Mouse (Mus musculus) intestine, embryonic 14.5 days (tissue): ENCODE data around the gene Pthlh. TPM values are rescaled to one million over a fixed set of nuclear protein-coding genes. Genes with fewer than 3 reads are reported as not detected.

ENCODE experiments used
- ATAC-seq: fragments of 200-750 bp; cut with Nextera tagmentation; replicated peaks from 2 replicates; pipeline ENCODE4 v1.8.0; 2017; ENCODE audit warnings: low read depth, moderate number of reproducible peaks, moderate TSS enrichment, moderate library complexity; ENCODE audit not compliant: low FRiP score, low TSS enrichment
- DNase-seq: peaks from one replicate; pipeline ENCODE4 v3.0.0-alpha.2; 2018; ENCODE audit warnings: low spot score
- H3K27ac ChIP-seq: fragments of 300-500 bp; sonication (generic); 2 replicates; pipeline ENCODE4 v1.5.1; 2014; ENCODE audit warnings: low read depth, mild to moderate bottlenecking, control low read depth
- H3K27me3 ChIP-seq: fragments of 300-500 bp; sonication (generic); replicated peaks from 2 replicates; pipeline ENCODE4 v1.6.1; 2014; ENCODE audit warnings: low read length, control low read depth; ENCODE audit not compliant: control insufficient read depth, insufficient read depth
- H3K36me3 ChIP-seq: fragments of 300-500 bp; sonication (generic); 2 replicates; pipeline ENCODE4 v1.6.1; 2014; ENCODE audit warnings: low read length, control low read depth; ENCODE audit not compliant: control insufficient read depth, insufficient read depth
- H3K4me1 ChIP-seq: fragments of 300-500 bp; sonication (generic); replicated peaks from 2 replicates; pipeline ENCODE4 v1.6.1; 2014; ENCODE audit warnings: low read length, control low read depth, mixed read lengths; ENCODE audit not compliant: control insufficient read depth, insufficient read depth
- H3K4me2 ChIP-seq: fragments of 300-500 bp; sonication (generic); 2 replicates; pipeline ENCODE4 v1.6.1; 2014; ENCODE audit warnings: low read length
- H3K4me3 ChIP-seq: fragments of 300-500 bp; sonication (generic); 2 replicates; pipeline ENCODE4 v1.5.1; 2014; ENCODE audit warnings: low read depth, low read length, control low read depth, mixed read lengths
- H3K9ac ChIP-seq: fragments of 300-500 bp; sonication (generic); 2 replicates; pipeline ENCODE4 v1.6.1; 2014; ENCODE audit warnings: mild to moderate bottlenecking, low read length
- H3K9me3 ChIP-seq: fragments of 300-500 bp; sonication (generic); 2 replicates; pipeline ENCODE4 v1.6.1; 2016; ENCODE audit warnings: low read length, control low read depth; ENCODE audit not compliant: control insufficient read depth
- WGBS: fragments of 180-500 bp; shearing (Covaris S2); extraction: QIAGEN DNeasy Blood & Tissue Kit; methylation state at CpG from one replicate; pipeline ENCODE4 v1.1.7; 2014; 5-methylcytosine and 5-hydroxymethylcytosine counted together
- polyA plus RNA-seq: library from polyadenylated mRNA; unstranded; fragments of >200 nt; fragmentation: Nextera tagmentation; extraction: Ambion mirVana; gene quantifications from 2 replicates; pipeline ENCODE4 v1.2.1, GENCODE M21; 2014

Gene Pthlh
- polyA plus RNA-seq, 1 experiment from 2014 or later, result 1.5 TPM

DNA sequence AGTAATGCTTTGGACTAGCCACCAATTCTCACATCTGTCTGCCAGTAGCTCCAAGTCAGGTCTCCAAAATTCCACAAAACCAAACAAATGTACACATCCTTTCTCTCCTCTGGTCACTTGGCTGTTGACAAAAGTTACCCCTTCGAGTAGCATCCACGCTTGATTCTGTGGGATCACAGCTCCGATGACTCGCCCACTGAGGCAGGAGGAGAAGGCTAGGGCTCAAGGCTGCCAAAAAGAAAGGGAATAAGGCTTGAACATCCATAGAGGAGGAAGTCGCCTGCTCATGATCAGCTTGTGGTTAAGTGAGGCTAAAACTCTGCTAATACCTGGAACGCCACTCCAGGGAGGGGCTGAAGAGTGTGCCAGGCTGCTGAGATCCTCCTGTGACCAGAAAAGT, 2.5 kb upstream of the Pthlh start:
- Histone ChIP-seq H3K9me3 (no peaks in the 10 kb centered on the region), H3K4me1 (0 out of 2 replicates have a peak, but pooled peaks cover 8% of the 10 kb centered on the region), H3K9ac (no peak overlapping the region), H3K36me3 (no peaks in the 10 kb centered on the region), H3K27me3 (peaks cover 56% of the 10 kb centered on the region), H3K4me3 (no peak overlapping the region), H3K27ac (no peak overlapping the region), H3K4me2 (no peak overlapping the region)
- WGBS, result 87% methylated on average over 6 of the region's 6 CpGs
- ATAC-seq (no peak), DNase-seq (no peak)

DNA sequence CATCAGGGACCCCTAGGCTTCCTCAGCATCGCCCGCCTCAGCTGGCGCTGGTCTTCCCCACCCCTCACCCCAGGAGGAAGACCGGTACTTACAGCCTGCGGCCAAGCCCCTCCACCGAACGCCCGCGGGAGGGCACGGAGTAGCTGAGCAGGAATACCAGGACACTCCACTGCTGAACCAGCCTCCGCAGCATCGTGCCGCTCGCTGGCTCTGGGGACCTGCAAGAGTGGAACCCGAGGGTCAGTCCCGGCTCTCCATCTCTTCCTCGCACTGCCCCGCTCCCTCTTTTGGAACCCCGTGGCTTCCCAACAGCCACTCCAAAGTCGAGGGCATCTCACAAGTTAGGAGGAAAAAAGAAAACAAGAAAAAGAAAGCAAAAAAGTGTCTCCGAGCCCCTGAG, 805 bp downstream of the Pthlh start:
- 0 out of 2 replicates have a peak, but pooled peaks have one; percentile 21 for ATAC-seq
- H3K9ac ChIP-seq, result 0 out of 2 replicates have a peak overlapping the region, but pooled peaks have one; percentile 29

DNA sequence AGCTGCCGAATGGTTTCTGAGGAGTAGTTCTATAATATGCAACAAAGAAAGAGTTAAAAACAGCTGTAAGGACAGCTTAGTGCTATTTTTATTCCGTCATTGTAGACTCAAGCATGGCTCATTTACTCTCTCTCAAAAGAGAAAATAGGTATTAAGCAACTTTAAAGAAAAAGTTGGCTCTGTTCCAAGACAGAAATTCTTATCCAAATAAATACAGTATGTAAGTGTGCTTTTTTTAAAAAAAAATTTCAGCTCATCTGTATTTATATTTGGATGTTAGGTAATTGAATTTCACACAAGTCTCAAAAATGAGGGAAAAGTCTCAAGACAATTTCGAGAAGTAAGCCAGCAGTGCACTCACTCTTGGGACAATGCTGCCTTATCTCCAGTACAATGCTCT, 2.4 kb downstream of the Pthlh start:
- no peaks in the 10 kb centered on the region for H3K9me3 ChIP-seq
- no peak overlapping the region for H3K4me3 ChIP-seq
- no peak overlapping the region for H3K27ac ChIP-seq
- no peak overlapping the region for H3K4me2 ChIP-seq
- DNase-seq (no peak), ATAC-seq (no peak)
- no peak overlapping the region for H3K9ac ChIP-seq
- WGBS, result 53% methylated on average over 3 of the region's 3 CpGs
- 0 out of 2 replicates have a peak, but pooled peaks cover 8% of the 10 kb centered on the region for H3K4me1 ChIP-seq
- H3K36me3 ChIP-seq, result no peaks in the 10 kb centered on the region
- H3K27me3 ChIP-seq, result peaks cover 55% of the 10 kb centered on the region

More for the DNA sequence above, 805 bp downstream of the Pthlh start:
- no peaks in the 10 kb centered on the region for H3K9me3 ChIP-seq
- peak overlapping the region; percentile 88 for H3K4me2 ChIP-seq
- WGBS, result 1% methylated on average over 21 of the region's 21 CpGs
- H3K4me1 ChIP-seq, result 0 out of 2 replicates have a peak, but pooled peaks cover 8% of the 10 kb centered on the region
- no peak overlapping the region for H3K27ac ChIP-seq
- peak overlapping the region; percentile 42 for H3K4me3 ChIP-seq
- H3K27me3 ChIP-seq, result peaks cover 65% of the 10 kb centered on the region
- DNase-seq, result peak; percentile 68
- no peaks in the 10 kb centered on the region for H3K36me3 ChIP-seq

DNA sequence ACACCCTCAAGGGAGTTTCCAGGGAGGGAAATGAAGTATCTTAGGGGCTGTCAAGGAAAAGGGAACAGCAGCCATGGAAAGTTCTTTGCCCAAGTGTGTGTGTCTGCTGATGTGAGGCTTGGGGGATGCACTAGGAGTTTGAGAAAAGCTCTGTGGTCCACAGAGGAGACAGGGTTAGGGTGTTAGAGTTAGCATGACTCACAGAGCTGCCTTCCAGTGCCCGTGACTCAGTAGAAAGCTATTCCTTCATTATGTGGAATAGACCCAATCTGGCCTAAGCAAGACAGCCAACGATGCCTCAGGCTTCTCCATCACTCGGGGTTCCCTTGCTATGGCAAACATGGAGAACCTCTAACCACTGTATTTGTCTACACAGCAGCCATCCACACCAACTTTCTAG, 3.2 kb downstream of the Pthlh start:
- WGBS, result 71% methylated on average over 3 of the region's 3 CpGs
- no peak for DNase-seq

DNA sequence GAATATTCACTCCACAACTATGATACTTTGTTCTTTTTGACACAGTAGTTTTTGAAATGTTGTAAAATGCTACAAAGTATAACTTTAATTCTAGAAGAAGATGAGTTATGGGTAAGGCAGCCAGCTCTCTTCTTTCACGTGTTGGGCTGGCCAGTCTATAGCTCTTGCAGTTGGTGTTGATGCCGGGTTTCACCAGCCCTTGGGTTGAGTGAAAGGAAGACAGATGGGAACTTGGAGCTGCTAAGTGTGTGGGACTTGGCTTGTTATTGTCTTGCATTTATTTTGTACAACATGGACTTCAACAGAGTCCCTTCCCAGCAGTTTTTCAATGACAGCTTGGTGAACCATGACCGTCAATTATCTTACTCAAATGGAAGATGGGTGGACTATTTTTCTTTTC, 16.2 kb downstream of the Pthlh start:
- ATAC-seq, result no peak
- no peak overlapping the region for H3K4me3 ChIP-seq

More for the DNA sequence above, 3.2 kb downstream of the Pthlh start:
- H3K36me3 ChIP-seq, result no peaks in the 10 kb centered on the region
- peaks cover 49% of the 10 kb centered on the region for H3K27me3 ChIP-seq
- H3K4me2 ChIP-seq, result no peak overlapping the region
- H3K27ac ChIP-seq, result no peak overlapping the region
- no peak overlapping the region for H3K9ac ChIP-seq
- no peak overlapping the region for H3K4me3 ChIP-seq
- no peaks in the 10 kb centered on the region for H3K9me3 ChIP-seq
- 0 out of 2 replicates have a peak, but pooled peaks cover 8% of the 10 kb centered on the region for H3K4me1 ChIP-seq
- no peak for ATAC-seq

DNA sequence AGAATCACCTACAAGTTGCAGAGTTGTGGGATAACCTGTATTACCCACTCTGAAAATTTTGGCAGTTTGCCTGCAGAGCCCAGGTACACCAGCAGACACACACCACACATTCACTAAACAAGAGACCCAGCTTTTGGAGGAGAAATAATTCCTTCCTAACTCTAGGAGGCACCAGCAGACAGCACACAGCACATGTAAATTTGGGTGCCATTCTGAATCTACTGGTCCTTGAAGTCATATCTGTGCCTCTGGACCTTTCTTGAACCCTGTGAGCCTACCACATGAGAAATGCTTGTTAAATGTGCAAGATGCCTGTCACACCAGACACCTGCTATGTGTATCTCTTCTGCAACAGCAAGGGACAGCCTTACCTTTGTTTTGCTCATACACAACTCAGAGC, 19.7 kb downstream of the Pthlh start:
- Histone ChIP-seq H3K4me2 (no peak overlapping the region), H3K9ac (no peak overlapping the region), H3K36me3 (no peaks in the 10 kb centered on the region), H3K4me3 (no peak overlapping the region), H3K27ac (no peak overlapping the region), H3K4me1 (no peaks in the 10 kb centered on the region), H3K9me3 (no peaks in the 10 kb centered on the region), H3K27me3 (no peaks in the 10 kb centered on the region)
- no peak for DNase-seq
- ATAC-seq, result no peak

More for the DNA sequence above, 16.2 kb downstream of the Pthlh start:
- Histone ChIP-seq H3K9me3 (no peaks in the 10 kb centered on the region), H3K36me3 (no peaks in the 10 kb centered on the region), H3K27ac (no peak overlapping the region), H3K9ac (no peak overlapping the region), H3K4me1 (no peaks in the 10 kb centered on the region), H3K4me2 (no peak overlapping the region), H3K27me3 (no peaks in the 10 kb centered on the region)
- DNase-seq, result no peak
- WGBS, result 81% methylated on average over 3 of the region's 3 CpGs

DNA sequence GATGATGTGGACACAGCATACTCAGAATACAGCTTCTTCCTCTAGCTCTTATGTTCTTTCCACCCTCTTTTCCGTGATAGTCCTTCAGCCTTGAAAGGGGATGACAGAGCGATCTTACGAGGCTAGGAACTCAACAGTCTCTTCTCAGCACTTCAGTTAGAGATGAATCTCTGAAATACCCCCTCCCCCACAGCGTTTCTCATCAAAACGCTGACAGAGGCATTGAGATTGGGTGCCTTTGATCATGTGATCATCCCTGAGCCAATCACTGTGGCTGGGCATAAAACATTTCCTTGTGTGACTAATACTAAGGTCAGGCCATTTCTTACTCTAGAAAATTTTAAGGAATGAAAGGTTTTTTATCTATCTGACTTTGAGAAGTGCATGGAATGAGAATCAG, 20.3 kb downstream of the Pthlh start:
- DNase-seq, result no peak

DNA sequence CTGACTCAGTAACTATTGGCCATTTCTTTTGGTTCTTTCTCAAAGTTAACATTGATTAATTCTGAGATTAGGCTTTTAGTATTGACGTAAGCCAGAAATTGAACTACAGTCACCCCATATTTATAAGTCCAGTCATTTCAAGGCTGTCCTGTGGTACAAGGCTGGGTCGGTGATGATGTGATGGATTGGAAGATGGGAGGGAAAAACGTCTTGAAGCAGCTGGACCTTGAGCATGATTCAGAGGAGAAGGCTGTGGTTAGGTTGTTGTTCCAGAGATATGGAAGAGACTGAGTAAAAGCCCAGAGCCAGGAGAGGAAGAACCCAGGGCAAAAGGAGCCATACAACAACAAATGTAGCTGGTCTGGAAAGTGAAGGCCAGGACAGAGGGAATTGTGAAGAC, 22.4 kb downstream of the Pthlh start:
- H3K36me3 ChIP-seq, result no peaks in the 10 kb centered on the region
- DNase-seq, result no peak
- H3K4me3 ChIP-seq, result no peak overlapping the region
- no peaks in the 10 kb centered on the region for H3K9me3 ChIP-seq
- no peak overlapping the region for H3K27ac ChIP-seq
- no peaks in the 10 kb centered on the region for H3K27me3 ChIP-seq
- H3K4me1 ChIP-seq, result no peaks in the 10 kb centered on the region
- H3K4me2 ChIP-seq, result no peak overlapping the region
- no peak for ATAC-seq
- H3K9ac ChIP-seq, result no peak overlapping the region
- WGBS, result 70% methylated on average over 3 of the region's 3 CpGs

More for the DNA sequence above, 20.3 kb downstream of the Pthlh start:
- no peaks in the 10 kb centered on the region for H3K27me3 ChIP-seq
- H3K4me3 ChIP-seq, result no peak overlapping the region
- WGBS, result 48% methylated on average over 5 of the region's 5 CpGs
- H3K9me3 ChIP-seq, result no peaks in the 10 kb centered on the region
- H3K4me1 ChIP-seq, result no peaks in the 10 kb centered on the region
- no peak for ATAC-seq
- no peak overlapping the region for H3K27ac ChIP-seq
- no peak overlapping the region for H3K4me2 ChIP-seq
- H3K36me3 ChIP-seq, result no peaks in the 10 kb centered on the region
- no peak overlapping the region for H3K9ac ChIP-seq

DNA sequence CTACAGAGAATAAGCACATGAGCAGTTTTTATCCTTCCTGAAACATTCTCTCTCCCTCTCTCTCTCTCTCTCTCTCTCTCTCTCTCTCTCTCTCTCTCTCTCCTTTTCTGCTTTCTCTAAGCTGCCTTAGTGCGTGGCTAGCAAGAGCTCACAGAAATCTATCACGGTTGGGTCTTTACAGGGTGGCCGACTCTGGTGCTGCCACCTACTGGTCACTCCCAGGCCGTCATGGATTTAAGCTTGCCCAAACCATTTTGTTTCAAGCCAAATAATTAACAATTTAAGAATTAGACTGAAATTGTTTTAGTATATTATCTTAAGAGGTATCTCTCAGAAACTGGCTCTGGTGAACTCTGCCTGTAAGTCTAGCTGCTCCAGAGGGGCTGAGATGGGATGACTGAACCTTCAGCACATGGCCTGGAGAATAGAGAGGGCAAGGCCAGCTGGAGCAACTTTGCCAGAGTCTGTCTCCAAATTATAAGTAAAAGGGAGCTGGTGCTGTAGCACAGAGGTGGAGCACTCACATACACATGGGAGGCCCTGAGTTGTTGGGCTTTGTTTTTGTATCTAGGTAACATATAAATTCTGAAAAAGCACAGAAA, 23.7 kb downstream of the Pthlh start:
- no peaks in the 10 kb centered on the region for H3K27me3 ChIP-seq
- H3K4me3 ChIP-seq, result no peak overlapping the region
- WGBS, result 1% methylated on average over 4 of the region's 4 CpGs
- H3K4me2 ChIP-seq, result no peak overlapping the region
- DNase-seq, result peak; percentile 76
- H3K36me3 ChIP-seq, result no peaks in the 10 kb centered on the region
- ATAC-seq, result no peak
- H3K9ac ChIP-seq, result no peak overlapping the region
- no peaks in the 10 kb centered on the region for H3K9me3 ChIP-seq
- no peak overlapping the region for H3K27ac ChIP-seq
- H3K4me1 ChIP-seq, result no peaks in the 10 kb centered on the region
